Mouse (Mus musculus): ENCODE measurements around the gene Pde4d. TPM values are rescaled to one million over a fixed set of nuclear protein-coding genes. Genes with fewer than 3 reads are reported as not detected.

Pde4d gene
- polyA plus RNA-seq, 1 experiment from 2014 or later: 17.7 TPM

DNA sequence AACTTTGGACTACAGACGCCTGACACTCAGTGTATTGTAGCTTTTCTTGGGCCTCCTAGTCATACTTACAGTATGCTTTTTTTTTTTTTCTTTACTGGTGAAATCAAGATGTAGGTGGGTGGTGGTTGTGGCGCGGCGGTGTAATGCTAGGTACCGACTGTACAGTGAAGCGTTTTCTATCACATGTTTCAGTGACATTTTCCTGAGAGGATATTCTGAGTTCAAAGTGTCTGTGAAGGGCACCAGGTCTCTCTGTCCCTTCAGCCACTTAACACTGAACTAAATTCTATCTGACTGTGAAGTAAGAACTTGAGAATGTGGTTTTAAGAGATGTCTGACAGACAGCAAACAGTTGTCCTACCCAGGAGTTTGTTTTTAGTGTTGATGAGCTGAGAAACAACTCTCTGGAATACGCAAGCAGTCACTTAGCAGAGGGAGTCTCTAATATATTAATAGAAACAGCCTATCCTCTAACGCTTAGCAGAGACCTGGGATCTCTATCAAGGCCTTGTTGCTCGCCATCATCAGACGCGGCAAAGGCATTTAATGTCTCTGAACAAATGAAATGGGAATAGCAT is 1175.1 kb downstream of the Pde4d start:
- H3K27ac ChIP-seq: no peak overlapping the region
- H3K27me3 ChIP-seq: no peaks in the 10 kb centered on the region
- no peak overlapping the region for H3K4me3 ChIP-seq
- ATAC-seq (ENCODE audit: insufficient number of reproducible peaks, low FRiP score, low TSS enrichment, low read depth): no peak
- H3K9me3 ChIP-seq: no peaks in the 10 kb centered on the region
- no peaks in the 10 kb centered on the region for H3K36me3 ChIP-seq
- H3K9ac ChIP-seq: no peak overlapping the region
- H3K4me2 ChIP-seq: no peak overlapping the region
- H3K4me1 ChIP-seq: no peaks in the 10 kb centered on the region
- 78% methylated on average over 11 of the region's 11 CpGs for WGBS

GRCm38 (mm10) chr13:109625466-109626129 is 1175.8 kb downstream of the Pde4d start:
- H3K27ac ChIP-seq: no peak overlapping the region
- no peak overlapping the region for H3K4me3 ChIP-seq
- no peaks in the 10 kb centered on the region for H3K36me3 ChIP-seq
- WGBS: 73% methylated on average over 18 of the region's 18 CpGs
- no peak overlapping the region for H3K4me2 ChIP-seq
- no peaks in the 10 kb centered on the region for H3K9me3 ChIP-seq
- H3K9ac ChIP-seq: no peak overlapping the region
- H3K27me3 ChIP-seq: no peaks in the 10 kb centered on the region
- ATAC-seq (ENCODE audit: insufficient number of reproducible peaks, low FRiP score, low TSS enrichment, low read depth): no peak
- H3K4me1 ChIP-seq: no peaks in the 10 kb centered on the region

- Histone ChIP-seq H3K4me3 (no peak overlapping the region), H3K27ac (no peak overlapping the region), H3K27me3 (no peaks in the 10 kb centered on the region), H3K4me2 (no peak overlapping the region), H3K36me3 (no peaks in the 10 kb centered on the region), H3K9ac (no peak overlapping the region), H3K4me1 (peaks cover 6% of the 10 kb centered on the region), H3K9me3 (no peaks in the 10 kb centered on the region)
- 59% methylated on average over 2 of the region's 2 CpGs for WGBS
- ATAC-seq (ENCODE audit: insufficient number of reproducible peaks, low FRiP score, low TSS enrichment, low read depth): no peak
These were observed 1177.5 kb downstream of the Pde4d start for GRCm38 (mm10) chr13:109627265-109627664.

GRCm38 (mm10) chr13:109628606-109629005 is 1178.9 kb downstream of the Pde4d start:
- Histone ChIP-seq H3K4me3 (no peak overlapping the region), H3K4me1 (peaks cover 12% of the 10 kb centered on the region), H3K36me3 (no peaks in the 10 kb centered on the region), H3K4me2 (no peak overlapping the region), H3K27ac (no peak overlapping the region), H3K9ac (no peak overlapping the region), H3K9me3 (no peaks in the 10 kb centered on the region), H3K27me3 (no peaks in the 10 kb centered on the region)
- no peak for ATAC-seq (ENCODE audit: insufficient number of reproducible peaks, low FRiP score, low TSS enrichment, low read depth)
- 93% methylated on average over 4 of the region's 4 CpGs for WGBS

- ATAC-seq (ENCODE audit: insufficient number of reproducible peaks, low FRiP score, low TSS enrichment, low read depth): no peak
- Histone ChIP-seq H3K9ac (no peak overlapping the region), H3K4me2 (no peak overlapping the region), H3K27me3 (no peaks in the 10 kb centered on the region), H3K4me1 (peaks cover 12% of the 10 kb centered on the region), H3K9me3 (no peaks in the 10 kb centered on the region), H3K36me3 (no peaks in the 10 kb centered on the region), H3K4me3 (no peak overlapping the region), H3K27ac (no peak overlapping the region)
- WGBS: 83% methylated on average over 5 of the region's 5 CpGs
These were observed 1179.5 kb downstream of the Pde4d start for GRCm38 (mm10) chr13:109629216-109629615.

GRCm38 (mm10) chr13:109631399-109632026 is 1181.8 kb downstream of the Pde4d start:
- no peak overlapping the region for H3K4me2 ChIP-seq
- H3K4me1 ChIP-seq: peaks cover 12% of the 10 kb centered on the region
- ATAC-seq (ENCODE audit: insufficient number of reproducible peaks, low FRiP score, low TSS enrichment, low read depth): no peak
- H3K27me3 ChIP-seq: no peaks in the 10 kb centered on the region
- WGBS: 45% methylated on average over 10 of the region's 10 CpGs
- H3K27ac ChIP-seq: no peak overlapping the region
- H3K9ac ChIP-seq: no peak overlapping the region
- no peaks in the 10 kb centered on the region for H3K9me3 ChIP-seq
- H3K4me3 ChIP-seq: no peak overlapping the region
- H3K36me3 ChIP-seq: no peaks in the 10 kb centered on the region

- Histone ChIP-seq H3K4me2 (no peak overlapping the region), H3K9me3 (no peaks in the 10 kb centered on the region), H3K27ac (no peak overlapping the region), H3K27me3 (no peaks in the 10 kb centered on the region), H3K36me3 (no peaks in the 10 kb centered on the region), H3K4me1 (peaks cover 12% of the 10 kb centered on the region), H3K9ac (no peak overlapping the region), H3K4me3 (no peak overlapping the region)
- 35% methylated on average over 7 of the region's 7 CpGs for WGBS
- ATAC-seq (ENCODE audit: insufficient number of reproducible peaks, low FRiP score, low TSS enrichment, low read depth): no peak
These were observed 1182.8 kb downstream of the Pde4d start for GRCm38 (mm10) chr13:109632387-109633036.

- 36% methylated on average over 3 of the region's 3 CpGs for WGBS
- no peak for ATAC-seq (ENCODE audit: insufficient number of reproducible peaks, low FRiP score, low TSS enrichment, low read depth)
- no peak overlapping the region for H3K27ac ChIP-seq
These were observed 1183.3 kb downstream of the Pde4d start for GRCm38 (mm10) chr13:109633037-109633418.

DNA sequence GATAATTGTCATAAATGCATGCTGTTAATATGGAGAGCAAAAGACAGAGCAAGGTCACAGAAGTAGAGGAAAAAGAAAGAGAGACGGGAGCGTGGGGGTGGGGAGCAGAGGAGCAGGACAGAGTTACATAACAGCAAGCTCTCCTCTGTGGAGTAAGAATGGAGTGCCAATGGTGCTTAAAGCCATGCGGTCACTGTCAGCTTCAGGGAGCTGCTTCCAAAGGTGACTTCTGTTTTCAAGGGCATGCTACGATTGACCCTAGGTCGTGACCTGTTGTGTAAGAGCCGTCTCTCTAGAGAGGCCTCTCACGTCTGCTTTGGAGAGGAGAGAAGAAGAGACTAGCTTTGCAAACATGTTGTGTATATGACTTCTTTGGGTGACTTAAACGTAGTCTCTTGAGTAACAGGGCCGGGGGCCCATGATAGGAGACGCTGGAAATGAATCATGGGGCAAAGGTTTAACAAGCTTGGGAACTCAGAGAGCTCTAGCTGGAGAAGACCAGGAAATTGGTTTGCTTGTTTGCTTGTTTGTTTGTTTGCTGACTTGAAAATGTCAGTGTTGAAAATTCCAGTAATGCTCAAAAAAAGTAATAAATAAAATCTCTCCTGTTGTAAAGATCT is 1186.3 kb downstream of the Pde4d start:
- Histone ChIP-seq H3K27ac (no peak overlapping the region), H3K4me1 (peaks cover 12% of the 10 kb centered on the region), H3K9ac (no peak overlapping the region), H3K36me3 (no peaks in the 10 kb centered on the region), H3K4me3 (no peak overlapping the region), H3K9me3 (no peaks in the 10 kb centered on the region), H3K27me3 (no peaks in the 10 kb centered on the region), H3K4me2 (no peak overlapping the region)
- no peak for ATAC-seq (ENCODE audit: insufficient number of reproducible peaks, low FRiP score, low TSS enrichment, low read depth)
- 79% methylated on average over 10 of the region's 10 CpGs for WGBS

More at GRCm38 (mm10) chr13:109633037-109633418, 1183.3 kb downstream of the Pde4d start:
- Histone ChIP-seq H3K27me3 (no peaks in the 10 kb centered on the region), H3K4me1 (peaks cover 12% of the 10 kb centered on the region), H3K4me2 (no peak overlapping the region), H3K9ac (no peak overlapping the region), H3K36me3 (no peaks in the 10 kb centered on the region), H3K9me3 (no peaks in the 10 kb centered on the region), H3K4me3 (no peak overlapping the region)

- no peak overlapping the region for H3K4me2 ChIP-seq
- no peak overlapping the region for H3K27ac ChIP-seq
- H3K36me3 ChIP-seq: no peaks in the 10 kb centered on the region
- no peaks in the 10 kb centered on the region; the same call in 1 of the 2 replicates for H3K4me1 ChIP-seq
- no peaks in the 10 kb centered on the region for H3K27me3 ChIP-seq
- no peak for ATAC-seq (ENCODE audit: insufficient number of reproducible peaks, low FRiP score, low TSS enrichment, low read depth)
- no peak overlapping the region for H3K4me3 ChIP-seq
- H3K9me3 ChIP-seq: no peaks in the 10 kb centered on the region
- H3K9ac ChIP-seq: no peak overlapping the region
These were observed 1188.5 kb downstream of the Pde4d start for GRCm38 (mm10) chr13:109638273-109638672.

- H3K27me3 ChIP-seq: no peaks in the 10 kb centered on the region
- no peaks in the 10 kb centered on the region for H3K9me3 ChIP-seq
- no peak overlapping the region for H3K4me2 ChIP-seq
- H3K9ac ChIP-seq: no peak overlapping the region
- no peak overlapping the region for H3K27ac ChIP-seq
- no peaks in the 10 kb centered on the region; the same call in 1 of the 2 replicates for H3K4me1 ChIP-seq
- H3K36me3 ChIP-seq: no peaks in the 10 kb centered on the region
- 55% methylated on average over 6 of the region's 6 CpGs for WGBS
- ATAC-seq (ENCODE audit: insufficient number of reproducible peaks, low FRiP score, low TSS enrichment, low read depth): no peak
- no peak overlapping the region for H3K4me3 ChIP-seq
These were observed 1189.5 kb downstream of the Pde4d start for GRCm38 (mm10) chr13:109639286-109639685.

DNA sequence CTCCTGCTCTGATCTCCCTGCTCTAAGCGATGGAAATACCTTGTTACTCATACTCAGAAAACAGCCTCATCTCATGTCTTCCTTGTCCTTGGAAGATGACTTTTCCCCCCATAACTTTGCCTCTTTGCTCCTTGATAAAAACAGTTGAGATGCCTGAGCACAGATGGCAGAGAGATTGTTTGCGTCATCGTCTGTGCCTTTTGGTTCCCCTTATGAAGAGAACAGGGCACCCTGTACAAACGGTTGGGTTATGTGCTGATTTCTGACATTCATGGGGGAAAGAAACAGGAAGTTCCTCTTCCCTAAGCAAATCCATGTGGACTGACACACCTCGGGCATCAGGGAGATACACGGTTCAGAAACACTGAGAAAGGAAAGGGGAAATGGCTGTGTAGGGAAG is 1191.8 kb downstream of the Pde4d start:
- Histone ChIP-seq H3K9ac (no peak overlapping the region), H3K4me3 (no peak overlapping the region), H3K9me3 (no peaks in the 10 kb centered on the region), H3K27ac (no peak overlapping the region), H3K4me1 (no peaks in the 10 kb centered on the region), H3K36me3 (no peaks in the 10 kb centered on the region), H3K27me3 (no peaks in the 10 kb centered on the region), H3K4me2 (no peak overlapping the region)
- 80% methylated on average over 6 of the region's 6 CpGs for WGBS
- ATAC-seq (ENCODE audit: insufficient number of reproducible peaks, low FRiP score, low TSS enrichment, low read depth): no peak
